Mouse (Mus musculus) E14TG2a.4 (cell line): ENCODE measurements around the gene Has3.
"Not testable (repeated sequence)": the region's sequence is repeated elsewhere in the genome, so short reads cannot be mapped to it uniquely, and the experiment has no call there.

Source experiments
- H3K27me3 ChIP-seq: 2 replicates; pipeline ENCODE4 v1.6.1; 2014; ENCODE audit warnings: low read length, control low read depth; ENCODE audit not compliant: insufficient read depth
- H3K36me3 ChIP-seq: 2 replicates; pipeline ENCODE4 v1.6.1; 2014; ENCODE audit warnings: low read length, control low read depth; ENCODE audit not compliant: insufficient read depth
- H3K4me1 ChIP-seq: replicated peaks from 2 replicates; pipeline ENCODE4 v1.6.1; 2014; ENCODE audit warnings: low read depth, low read length, control low read depth
- H3K4me3 ChIP-seq: replicated peaks from 2 replicates; pipeline ENCODE4 v1.5.1; 2014; ENCODE audit warnings: mild to moderate bottlenecking, low read length
- H3K9me3 ChIP-seq: 2 replicates; pipeline ENCODE4 v1.6.1; 2014; ENCODE audit warnings: low read length, control low read depth
- CTCF ChIP-seq: conservative IDR thresholded peaks from 2 replicates; pipeline ENCODE4 v1.5.1; 2014; ENCODE audit warnings: low read length
- NANOG ChIP-seq: IDR thresholded peaks from 2 replicates; pipeline ENCODE4 v1.6.1; 2014; ENCODE audit warnings: borderline replicate concordance, low read length, mixed read lengths
- POU5F1 ChIP-seq: IDR thresholded peaks from 2 replicates; pipeline ENCODE4 v1.6.1; 2014; ENCODE audit warnings: low read length, borderline replicate concordance

The Has3 gene

DNA sequence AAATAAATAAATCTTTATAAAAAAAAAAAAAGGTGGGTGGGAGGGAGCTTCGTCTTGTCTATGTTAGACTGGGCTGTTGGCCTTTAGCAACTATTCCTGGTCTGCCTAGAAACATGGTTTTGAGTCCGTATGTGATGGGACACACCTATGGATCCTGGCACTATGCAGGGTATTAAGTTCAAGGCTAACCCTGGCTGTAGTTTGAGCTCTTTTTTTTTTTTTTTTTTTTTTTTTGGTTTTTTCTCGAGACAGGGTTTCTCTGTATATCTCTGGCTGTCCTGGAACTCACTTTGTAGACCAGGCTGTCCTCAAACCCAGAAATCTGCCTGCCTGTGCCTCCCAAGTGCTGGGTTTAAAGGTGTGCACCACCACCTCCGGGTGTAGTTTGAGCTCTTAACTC, 54.0 kb downstream of the Has3 start:
- H3K4me3 ChIP-seq = no peak overlapping the region
- H3K36me3 ChIP-seq = peaks cover 45% of the 10 kb centered on the region
- H3K9me3 ChIP-seq = no peaks in the 10 kb centered on the region
- no peaks in the 10 kb centered on the region for H3K27me3 ChIP-seq
- peaks cover 54% of the 10 kb centered on the region for H3K4me1 ChIP-seq
- TF ChIP-seq POU5F1 = no peak
- no peak for TF ChIP-seq CTCF
- no peak for TF ChIP-seq NANOG

DNA sequence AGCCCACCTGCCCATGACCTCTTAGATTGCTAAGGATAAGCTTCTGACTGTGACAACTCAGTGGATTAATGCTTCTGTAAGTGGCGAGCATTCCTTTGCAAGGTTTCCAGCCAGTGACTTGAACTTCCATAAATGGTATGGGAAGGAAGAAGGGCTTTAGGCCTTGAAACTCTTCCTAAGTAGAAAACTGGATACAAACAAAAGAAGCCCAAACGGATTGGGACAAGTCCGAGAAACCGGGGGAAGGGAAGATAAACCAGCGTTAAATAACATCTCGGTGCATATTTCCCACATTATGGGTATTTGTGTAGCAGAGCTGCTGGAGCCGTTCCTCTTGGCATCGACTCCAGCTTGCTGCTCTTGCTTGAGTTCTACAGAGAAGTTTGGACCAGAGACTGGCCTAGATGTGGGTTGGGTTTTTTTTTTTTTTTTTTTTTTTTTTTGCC, 54.9 kb downstream of the Has3 start:
- peak; percentile 56; the same call in 1 of the 2 replicates for TF ChIP-seq NANOG
- no peak for TF ChIP-seq CTCF
- TF ChIP-seq POU5F1 = no peak

DNA sequence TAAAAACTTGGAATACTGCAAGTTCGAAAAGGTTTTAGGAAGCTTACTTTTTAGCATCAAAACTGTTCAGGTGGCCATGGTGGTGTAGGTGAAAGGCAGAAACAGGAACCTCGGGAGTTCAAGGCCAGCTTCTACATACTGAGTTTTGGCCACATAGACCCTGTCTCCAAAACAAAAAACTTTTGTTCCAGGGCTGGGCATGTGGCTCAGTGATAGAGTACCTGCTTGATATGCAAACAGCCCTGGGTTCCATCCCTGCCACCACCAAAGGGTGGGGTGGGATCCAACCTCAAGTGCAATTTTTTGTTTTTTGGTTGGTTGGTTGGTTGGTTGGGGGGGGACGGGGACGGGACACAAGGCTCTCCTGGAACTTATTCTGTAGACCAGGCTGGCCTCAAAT, 55.4 kb downstream of the Has3 start:
- TF ChIP-seq POU5F1 (no peak), NANOG (no peak), CTCF (no peak)
- H3K36me3 ChIP-seq = peaks cover 31% of the 10 kb centered on the region
- no peaks in the 10 kb centered on the region for H3K9me3 ChIP-seq
- no peak overlapping the region for H3K4me3 ChIP-seq
- peaks cover 60% of the 10 kb centered on the region for H3K4me1 ChIP-seq
- no peaks in the 10 kb centered on the region for H3K27me3 ChIP-seq

More for the DNA sequence above, 54.9 kb downstream of the Has3 start:
- H3K36me3 ChIP-seq = peaks cover 36% of the 10 kb centered on the region
- no peaks in the 10 kb centered on the region for H3K9me3 ChIP-seq
- peak overlapping the region; percentile 2; the same call in 1 of the 2 replicates for H3K4me3 ChIP-seq
- H3K27me3 ChIP-seq = no peaks in the 10 kb centered on the region
- H3K4me1 ChIP-seq = peaks cover 56% of the 10 kb centered on the region

DNA sequence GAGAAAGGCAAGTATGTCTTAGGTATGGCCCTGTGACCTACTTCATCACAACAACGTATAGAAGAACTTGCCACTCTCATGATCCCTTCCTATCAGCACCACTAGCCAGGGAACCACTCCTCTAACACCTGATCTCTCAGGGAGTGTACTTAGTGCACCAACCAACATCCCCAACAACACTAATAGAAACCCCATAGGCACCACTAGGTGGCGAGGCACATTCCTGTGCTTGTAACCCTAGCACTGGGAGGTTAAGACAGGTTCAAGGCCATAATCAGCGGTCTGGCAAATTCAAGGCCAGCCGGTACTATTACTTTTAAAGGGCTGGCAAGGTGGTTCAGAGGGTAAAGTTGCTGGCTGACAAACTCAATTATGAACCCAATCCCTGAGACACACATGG, 57.2 kb downstream of the Has3 start:
- Histone ChIP-seq H3K36me3 (peaks cover 15% of the 10 kb centered on the region), H3K4me3 (no peak overlapping the region), H3K4me1 (peaks cover 74% of the 10 kb centered on the region), H3K9me3 (no peaks in the 10 kb centered on the region), H3K27me3 (no peaks in the 10 kb centered on the region)
- TF ChIP-seq POU5F1 = no peak
- TF ChIP-seq CTCF = peak; percentile 52
- TF ChIP-seq NANOG = peak; percentile 20; the same call in 1 of the 2 replicates

DNA sequence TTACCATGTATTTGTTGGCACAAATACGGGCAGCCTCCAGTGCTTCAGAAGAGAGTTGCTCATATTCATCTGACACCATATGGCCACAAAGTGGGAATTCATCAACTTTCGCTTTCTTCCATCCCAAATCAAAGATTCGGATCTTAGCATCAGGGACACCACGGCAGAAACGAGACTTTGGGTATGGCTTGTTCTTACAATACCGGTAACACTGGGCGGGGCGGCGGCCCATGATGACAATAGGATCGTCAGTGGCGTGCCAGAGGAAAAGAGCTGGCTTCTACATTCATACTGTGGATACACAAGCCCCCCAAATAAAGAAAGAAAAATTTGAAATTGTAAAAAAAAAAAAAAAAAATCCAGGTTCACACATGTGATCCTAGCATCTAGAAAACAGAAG, 58.1 kb downstream of the Has3 start:
- peaks cover 82% of the 10 kb centered on the region for H3K4me1 ChIP-seq
- H3K36me3 ChIP-seq, H3K4me3 ChIP-seq, H3K27me3 ChIP-seq, H3K9me3 ChIP-seq: not testable (repeated sequence)

GRCm38 (mm10) chr8:106929155-106929913, 59.3 kb downstream of the Has3 start:
- Histone ChIP-seq H3K9me3 (no peaks in the 10 kb centered on the region), H3K4me1 (peaks cover 83% of the 10 kb centered on the region), H3K36me3 (no peaks in the 10 kb centered on the region), H3K4me3 (no peak overlapping the region), H3K27me3 (no peaks in the 10 kb centered on the region)
- TF ChIP-seq NANOG (no peak), CTCF (no peak), POU5F1 (no peak)

GRCm38 (mm10) chr8:106929921-106930320, 59.9 kb downstream of the Has3 start:
- H3K4me3 ChIP-seq = no peak overlapping the region
- TF ChIP-seq POU5F1 = no peak
- no peak for TF ChIP-seq NANOG
- no peak for TF ChIP-seq CTCF
- no peaks in the 10 kb centered on the region for H3K36me3 ChIP-seq
- H3K4me1 ChIP-seq = peaks cover 82% of the 10 kb centered on the region
- H3K9me3 ChIP-seq = no peaks in the 10 kb centered on the region
- H3K27me3 ChIP-seq = no peaks in the 10 kb centered on the region

DNA sequence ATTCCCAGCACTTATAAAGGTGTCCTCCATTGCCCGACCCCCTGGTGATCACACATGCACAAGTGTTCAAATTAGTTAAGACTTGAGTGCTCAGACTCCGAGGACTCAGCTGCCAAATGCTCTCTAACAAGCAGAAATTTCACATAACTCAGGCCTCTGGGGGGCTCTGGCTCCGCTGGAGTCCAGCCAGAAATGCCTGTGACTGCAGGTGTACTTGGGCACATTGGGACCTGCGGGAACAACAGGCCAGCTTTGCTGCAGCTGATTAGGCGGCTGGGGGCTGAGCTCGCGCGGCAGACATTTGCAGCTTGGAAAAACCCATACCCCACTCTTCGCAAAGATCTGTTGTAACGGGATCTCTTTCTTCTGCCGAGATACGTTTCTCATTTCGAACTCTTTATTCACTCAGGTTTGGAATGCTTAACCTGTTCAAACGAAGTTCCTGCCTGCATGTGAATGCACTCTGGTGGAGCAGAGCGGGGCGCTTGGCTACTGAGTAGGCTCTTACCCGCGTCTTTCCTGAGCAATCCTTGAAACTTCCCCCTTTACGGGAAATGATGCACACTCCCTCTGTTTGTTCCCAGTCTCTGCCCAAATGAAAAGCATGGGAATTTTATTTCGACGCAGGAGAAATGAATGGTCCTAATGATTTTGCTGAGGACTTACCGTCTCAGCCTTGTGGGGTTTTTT, 62.5 kb downstream of the Has3 start:
- H3K4me1 ChIP-seq = peaks cover 73% of the 10 kb centered on the region
- no peaks in the 10 kb centered on the region for H3K36me3 ChIP-seq
- H3K27me3 ChIP-seq = no peaks in the 10 kb centered on the region
- TF ChIP-seq NANOG (peak; percentile 35; the same call in 1 of the 2 replicates), CTCF (no peak)
- H3K4me3 ChIP-seq = peak overlapping the region; percentile 54
- H3K9me3 ChIP-seq = no peaks in the 10 kb centered on the region
